Mouse (Mus musculus): ENCODE measurements around the gene Hapln2. TPM values are rescaled to one million over a fixed set of nuclear protein-coding genes. Genes with fewer than 3 reads are reported as not detected.

Gene Hapln2
- polyA plus RNA-seq, 1 experiment = 28.5 TPM

- no peak for DNase-seq (ENCODE audit: extremely low spot score in 1 of 2, low spot score in 1 of 2)
Measured at GRCm38 (mm10) chr3:87981894-87982835, 45.2 kb downstream of the Hapln2 start.

- DNase-seq (ENCODE audit: extremely low spot score in 1 of 2, low spot score in 1 of 2) = no peak
Measured at GRCm38 (mm10) chr3:87981214-87981760, 46.1 kb downstream of the Hapln2 start.

- DNase-seq (ENCODE audit: extremely low spot score in 1 of 2, low spot score in 1 of 2) = no peak
Measured at GRCm38 (mm10) chr3:87980728-87981127, 46.7 kb downstream of the Hapln2 start.

GRCm38 (mm10) chr3:87980085-87980484 lies 47.3 kb downstream of the Hapln2 start:
- DNase-seq (ENCODE audit: extremely low spot score in 1 of 2, low spot score in 1 of 2) = no peak

- no peak for DNase-seq (ENCODE audit: extremely low spot score in 1 of 2, low spot score in 1 of 2)
Measured at GRCm38 (mm10) chr3:87979493-87979892, 47.9 kb downstream of the Hapln2 start.

- no peak for DNase-seq (ENCODE audit: extremely low spot score in 1 of 2, low spot score in 1 of 2)
Measured at GRCm38 (mm10) chr3:87974381-87974987, 52.9 kb downstream of the Hapln2 start.

- no peak for DNase-seq (ENCODE audit: extremely low spot score in 1 of 2, low spot score in 1 of 2)
Measured at GRCm38 (mm10) chr3:87973593-87974380, 53.6 kb downstream of the Hapln2 start.

- no peak for DNase-seq (ENCODE audit: extremely low spot score in 1 of 2, low spot score in 1 of 2)
Measured at GRCm38 (mm10) chr3:87972776-87973175, 54.6 kb downstream of the Hapln2 start.

- DNase-seq (ENCODE audit: extremely low spot score in 1 of 2, low spot score in 1 of 2) = no peak
Measured at GRCm38 (mm10) chr3:87972203-87972664, 55.1 kb downstream of the Hapln2 start.

Other genes starting within 250 kb of the Hapln2 start
- gene Ntrk1, start 232.4 kb downstream of the Hapln2 start, polyA plus RNA-seq (2012; rRNA removed) = 0.08 and 0.19 TPM in 2 replicates
- gene Insrr, start 230.6 kb downstream of the Hapln2 start, polyA plus RNA-seq (2012; rRNA removed) = 0.38 and 0.46 TPM in 2 replicates
- gene Pear1, start 203.3 kb downstream of the Hapln2 start, polyA plus RNA-seq (2012; rRNA removed) = 9.9 and 10.2 TPM in 2 replicates
- gene Sh2d2a, start 180.8 kb downstream of the Hapln2 start, polyA plus RNA-seq (2012; rRNA removed) = 0.02 and 0.06 TPM in 2 replicates
- gene Prcc, start 142.0 kb downstream of the Hapln2 start, polyA plus RNA-seq (2012; rRNA removed) = 38.8 and 40.2 TPM in 2 replicates
- 171 and 183 TPM in 2 replicates for gene Hdgf, start 121.3 kb downstream of the Hapln2 start, polyA plus RNA-seq (2012; rRNA removed)
- gene Mrpl24, start 108.1 kb downstream of the Hapln2 start, polyA plus RNA-seq (2012; rRNA removed) = 80.0 and 80.7 TPM in 2 replicates
- gene Isg20l2, start 97.3 kb downstream of the Hapln2 start, polyA plus RNA-seq (2012; rRNA removed) = 12.9 and 13.9 TPM in 2 replicates
- gene Rrnad1, start 96.9 kb downstream of the Hapln2 start, polyA plus RNA-seq (2012; rRNA removed) = 42.4 and 46.4 TPM in 2 replicates
- 9.2 and 11.0 TPM in 2 replicates for gene Crabp2, start 78.9 kb downstream of the Hapln2 start, polyA plus RNA-seq (2012; rRNA removed)
- gene Nes, start 56.5 kb downstream of the Hapln2 start, polyA plus RNA-seq (2012; rRNA removed) = 4.3 and 4.8 TPM in 2 replicates
- gene Bcan, start 27.4 kb downstream of the Hapln2 start, polyA plus RNA-seq (2012; rRNA removed) = 359 and 380 TPM in 2 replicates
- 13.7 and 14.4 TPM in 2 replicates for gene Gpatch4, start 15.5 kb upstream of the Hapln2 start, polyA plus RNA-seq (2012; rRNA removed)
- 79.5 and 90.3 TPM in 2 replicates for gene Naxe, start 30.9 kb upstream of the Hapln2 start, polyA plus RNA-seq (2012; rRNA removed)
- gene Ttc24, start 50.7 kb upstream of the Hapln2 start, polyA plus RNA-seq (2012; rRNA removed) = not detected in 2 replicates
- 0.64 and 0.74 TPM in 2 replicates for gene Iqgap3, start 54.4 kb upstream of the Hapln2 start, polyA plus RNA-seq (2012; rRNA removed)
- 137 and 138 TPM in 2 replicates for gene Mef2d, start 114.8 kb upstream of the Hapln2 start, polyA plus RNA-seq (2012; rRNA removed)
- gene Rhbg, start 227.1 kb upstream of the Hapln2 start, polyA plus RNA-seq (2012; rRNA removed) = not detected in 2 replicates